Mouse (Mus musculus) spleen, adult 2 months (tissue): ENCODE measurements around the gene Gm26602. TPM values are rescaled to one million over a fixed set of nuclear protein-coding genes. Genes with fewer than 3 reads are reported as not detected.

ENCODE experiments used
- DNase-seq, 2 experiments: peaks; one replicate each; pipeline versions ENCODE4 v3.0.0 to v3.0.0-alpha.2; 2012 to 2021; ENCODE audit warnings: low spot score in 2 of 2, low read depth in 1 of 2
- H3K27ac ChIP-seq: fragments of 200-500 bp; 2 replicates; pipeline ENCODE4 v1.5.1; 2012; ENCODE audit warnings: low read length, inconsistent platforms; ENCODE audit not compliant: insufficient read depth
- H3K27me3 ChIP-seq: fragments of 200-500 bp; 2 replicates; pipeline ENCODE4 v1.6.1; 2012; ENCODE audit warnings: mild to moderate bottlenecking, moderate library complexity, low read length, inconsistent platforms; ENCODE audit not compliant: control insufficient read depth, insufficient read depth
- H3K36me3 ChIP-seq: fragments of 200-500 bp; 2 replicates; pipeline ENCODE4 v1.6.1; 2012; ENCODE audit warnings: mild to moderate bottlenecking, low read length, inconsistent platforms; ENCODE audit not compliant: control insufficient read depth, insufficient read depth
- H3K4me1 ChIP-seq: fragments of 200-500 bp; 2 replicates; pipeline ENCODE4 v1.6.1; 2011; ENCODE audit warnings: inconsistent platforms; ENCODE audit not compliant: control insufficient read depth, insufficient read depth, insufficient read length
- H3K4me3 ChIP-seq: fragments of 200-500 bp; 2 replicates; pipeline ENCODE4 v1.5.1; 2011; ENCODE audit warnings: mild to moderate bottlenecking, inconsistent platforms; ENCODE audit not compliant: insufficient read depth, insufficient read length; ENCODE audit errors: extremely low read depth
- CTCF ChIP-seq: fragments of 200-500 bp; IDR thresholded peaks from 2 replicates; pipeline ENCODE4 v1.5.1; 2011; ENCODE audit warnings: mild to moderate bottlenecking, inconsistent platforms; ENCODE audit not compliant: insufficient read depth, insufficient read length, insufficient replicate concordance; ENCODE audit errors: extremely low read depth
- POLR2A ChIP-seq: fragments of 200-500 bp; IDR thresholded peaks from 2 replicates; pipeline ENCODE4 v1.6.1; 2011; ENCODE audit warnings: low read depth, low read length, inconsistent platforms
- WGBS: fragments of 180-500 bp; shearing (Covaris S2); methylation state at CpG from one replicate; pipeline ENCODE4 v1.1.7; 2018; 5-methylcytosine and 5-hydroxymethylcytosine counted together
- polyA plus RNA-seq: library from polyadenylated mRNA; depleted of rRNA; stranded (reverse); fragments of >200 nt; gene quantifications from 2 replicates; pipeline ENCODE4 v1.2.3, GENCODE M21; 2012; rRNA removed

The Gm26602 gene
- not detected in 2 replicates for polyA plus RNA-seq

- Histone ChIP-seq H3K27ac (peak within 1 kb of the TSS; percentile 71; the same call in 1 of the 2 replicates), H3K36me3 (peaks cover 9% of the 10 kb centered on the region), H3K4me1 (peaks cover 6% of the 10 kb centered on the region; the same call in 1 of the 2 replicates), H3K4me3 (no peak within 1 kb of the TSS), H3K27me3 (no peaks in the 10 kb centered on the region)
- TF ChIP-seq CTCF, result no peak
- no peak for TF ChIP-seq POLR2A
- WGBS, result 99% methylated on average over 4 of the region's 4 CpGs
- no peak for DNase-seq
These were observed at the start of gene Gm26602 for GRCm38 (mm10) chr10:79910556-79910955. Gene Gm26602, plus strand, starts transcription at chr10:79910856.

GRCm38 (mm10) chr10:79861230-79862048, 49.2 kb upstream of the Gm26602 start:
- no peak for DNase-seq
- WGBS, result 89% methylated on average over 25 of the region's 25 CpGs
- Histone ChIP-seq H3K4me1 (peaks cover 18% of the 10 kb centered on the region), H3K36me3 (peaks cover 59% of the 10 kb centered on the region), H3K27ac (no peak overlapping the region), H3K4me3 (no peak overlapping the region), H3K27me3 (no peaks in the 10 kb centered on the region)
- TF ChIP-seq POLR2A (no peak), CTCF (no peak)

GRCm38 (mm10) chr10:79862049-79862788, 48.4 kb upstream of the Gm26602 start:
- H3K27ac ChIP-seq, result no peak overlapping the region
- H3K27me3 ChIP-seq, result no peaks in the 10 kb centered on the region
- H3K4me1 ChIP-seq, result peaks cover 10% of the 10 kb centered on the region; the same call in 1 of the 2 replicates
- H3K36me3 ChIP-seq, result peaks cover 53% of the 10 kb centered on the region
- WGBS, result 89% methylated on average over 23 of the region's 23 CpGs
- H3K4me3 ChIP-seq, result no peak overlapping the region
- TF ChIP-seq POLR2A (no peak), CTCF (no peak)
- no peak for DNase-seq

- Histone ChIP-seq H3K4me1 (peaks cover 3% of the 10 kb centered on the region; the same call in 1 of the 2 replicates), H3K27ac (no peak overlapping the region), H3K36me3 (peaks cover 52% of the 10 kb centered on the region), H3K27me3 (no peaks in the 10 kb centered on the region), H3K4me3 (no peak overlapping the region)
- TF ChIP-seq POLR2A (no peak), CTCF (no peak)
- DNase-seq, result no peak
- 85% methylated on average over 10 of the region's 10 CpGs for WGBS
These were observed 47.7 kb upstream of the Gm26602 start for GRCm38 (mm10) chr10:79862925-79863324.

- no peak for TF ChIP-seq POLR2A
- TF ChIP-seq CTCF, result no peak
- no peaks in the 10 kb centered on the region; the same call in 1 of the 2 replicates for H3K4me1 ChIP-seq
- no peaks in the 10 kb centered on the region for H3K27me3 ChIP-seq
- H3K4me3 ChIP-seq, result no peak overlapping the region
- DNase-seq, result no peak
- 69% methylated on average over 10 of the region's 10 CpGs for WGBS
- H3K27ac ChIP-seq, result no peak overlapping the region
- peaks cover 44% of the 10 kb centered on the region for H3K36me3 ChIP-seq
These were observed 46.1 kb upstream of the Gm26602 start for GRCm38 (mm10) chr10:79864351-79865188.

- Histone ChIP-seq H3K4me1 (no peaks in the 10 kb centered on the region; the same call in 1 of the 2 replicates), H3K36me3 (peaks cover 38% of the 10 kb centered on the region), H3K27ac (no peak overlapping the region), H3K27me3 (no peaks in the 10 kb centered on the region), H3K4me3 (no peak overlapping the region)
- 82% methylated on average over 12 of the region's 12 CpGs for WGBS
- DNase-seq, result no peak
- TF ChIP-seq CTCF (no peak), POLR2A (no peak)
These were observed 45.5 kb upstream of the Gm26602 start for GRCm38 (mm10) chr10:79865189-79865601.
